Mouse (Mus musculus): ENCODE results near the gene Zfp3. TPM values are rescaled to one million over a fixed set of nuclear protein-coding genes. Genes with fewer than 3 reads are reported as not detected.

Zfp3 gene
- total RNA-seq (2014; fragmentation: Nextera tagmentation) (12.8 TPM in 2 replicates), total RNA-seq (2017) (5.4 and 5.6 TPM in 2 replicates), polyA plus RNA-seq (2012) (2.6 and 2.8 TPM in 2 replicates)

- Histone ChIP-seq H3K27me3 (ENCODE audit: insufficient read depth, low read length) (peaks cover 6% of the 10 kb centered on the region; the same call in 1 of the 2 replicates), H3K9me3 (replicated peaks) (no peaks in the 10 kb centered on the region), H3K36me3 (replicated peaks) (peaks cover 23% of the 10 kb centered on the region), H3K4me1 (ENCODE audit: insufficient read depth, low read depth, low read length) (peaks cover 22% of the 10 kb centered on the region), H3K4me3 (ENCODE audit: low read depth, low read length) (peak within 1 kb of the TSS; percentile 81)
- ATAC-seq (ENCODE audit: extremely low read depth, insufficient number of reproducible peaks, low FRiP score, poor library complexity, severe bottlenecking) = peak; percentile 60
- TF ChIP-seq GATA1 (IDR thresholded peaks at IDR 0.05; ENCODE audit: borderline replicate concordance, low read length) = no peak
- no peak for TF ChIP-seq POLR2AphosphoS5 (IDR thresholded peaks at IDR 0.05; ENCODE audit: insufficient replicate concordance, low read depth, low read length)
- no peak for TF ChIP-seq TAL1 (conservative IDR thresholded peaks at IDR 0.05; ENCODE audit: low read depth, low read length)
- no peak for TF ChIP-seq GATA2 (IDR thresholded peaks at IDR 0.05; ENCODE audit: borderline replicate concordance, low read depth, low read length)
- TF ChIP-seq CTCF (IDR thresholded peaks at IDR 0.05; ENCODE audit: low read depth, low read length) = no peak
- peak; percentile 80 for DNase-seq (ENCODE audit: low spot score)
Measured at GRCm38 (mm10) chr11:70763936-70764808, at the start of gene Zfp3. TSS of gene Zfp3 (plus strand) at chr11:70764209.

GRCm38 (mm10) chr11:70715832-70716231 is 48.2 kb upstream of the Zfp3 start:
- H3K9me3 ChIP-seq (replicated peaks) = no peaks in the 10 kb centered on the region
- TF ChIP-seq GATA1 (IDR thresholded peaks at IDR 0.05; ENCODE audit: borderline replicate concordance, low read length) (no peak), GATA2 (IDR thresholded peaks at IDR 0.05; ENCODE audit: borderline replicate concordance, low read depth, low read length) (no peak), TAL1 (conservative IDR thresholded peaks at IDR 0.05; ENCODE audit: low read depth, low read length) (no peak), CTCF (IDR thresholded peaks at IDR 0.05; ENCODE audit: low read depth, low read length) (no peak), POLR2AphosphoS5 (IDR thresholded peaks at IDR 0.05; ENCODE audit: insufficient replicate concordance, low read depth, low read length) (no peak)
- peaks cover 11% of the 10 kb centered on the region for H3K4me1 ChIP-seq (ENCODE audit: insufficient read depth, low read depth, low read length)
- no peaks in the 10 kb centered on the region for H3K27me3 ChIP-seq (ENCODE audit: insufficient read depth, low read length)
- DNase-seq (ENCODE audit: low spot score) (no peak), ATAC-seq (ENCODE audit: extremely low read depth, insufficient number of reproducible peaks, low FRiP score, poor library complexity, severe bottlenecking) (no peak)
- no peak overlapping the region for H3K4me3 ChIP-seq (ENCODE audit: low read depth, low read length)
- peaks cover 77% of the 10 kb centered on the region for H3K36me3 ChIP-seq (replicated peaks)

DNA sequence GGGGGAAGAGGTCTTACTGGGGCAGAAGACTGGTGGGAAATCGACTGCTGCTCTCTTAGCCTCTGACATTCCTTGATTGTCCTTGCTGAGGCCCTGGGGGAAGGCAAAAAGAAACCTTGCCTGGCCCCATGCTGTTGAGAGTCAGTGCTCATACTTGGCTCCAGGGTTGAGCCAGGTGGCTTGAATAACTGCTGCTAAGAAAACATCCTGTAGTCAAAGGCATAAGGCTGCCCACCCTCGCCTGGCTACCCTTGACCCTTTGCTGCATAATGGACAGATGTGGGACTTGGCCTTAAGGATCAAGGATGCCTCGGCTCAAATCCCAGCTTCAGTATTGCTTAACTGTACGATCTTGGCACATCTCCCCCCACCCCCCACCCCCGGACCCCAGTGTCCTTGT is 45.5 kb upstream of the Zfp3 start:
- peaks cover 80% of the 10 kb centered on the region for H3K36me3 ChIP-seq (replicated peaks)
- DNase-seq (ENCODE audit: low spot score) = no peak
- H3K4me3 ChIP-seq (ENCODE audit: low read depth, low read length) = no peak overlapping the region
- ATAC-seq (ENCODE audit: extremely low read depth, insufficient number of reproducible peaks, low FRiP score, poor library complexity, severe bottlenecking) = no peak
- TF ChIP-seq CTCF (IDR thresholded peaks at IDR 0.05; ENCODE audit: low read depth, low read length) (no peak), GATA1 (IDR thresholded peaks at IDR 0.05; ENCODE audit: borderline replicate concordance, low read length) (no peak), GATA2 (IDR thresholded peaks at IDR 0.05; ENCODE audit: borderline replicate concordance, low read depth, low read length) (no peak)
- peaks cover 11% of the 10 kb centered on the region for H3K4me1 ChIP-seq (ENCODE audit: insufficient read depth, low read depth, low read length)
- H3K27me3 ChIP-seq (ENCODE audit: insufficient read depth, low read length) = no peaks in the 10 kb centered on the region
- H3K9me3 ChIP-seq (replicated peaks) = no peaks in the 10 kb centered on the region

GRCm38 (mm10) chr11:70720567-70720966 is 43.4 kb upstream of the Zfp3 start:
- no peak overlapping the region for H3K4me3 ChIP-seq (ENCODE audit: low read depth, low read length)
- no peaks in the 10 kb centered on the region for H3K9me3 ChIP-seq (replicated peaks)
- peak; percentile 24 for DNase-seq (ENCODE audit: low spot score)
- no peaks in the 10 kb centered on the region for H3K27me3 ChIP-seq (ENCODE audit: insufficient read depth, low read length)
- H3K36me3 ChIP-seq (replicated peaks) = peaks cover 90% of the 10 kb centered on the region
- peak; percentile 63 for ATAC-seq (ENCODE audit: extremely low read depth, insufficient number of reproducible peaks, low FRiP score, poor library complexity, severe bottlenecking)
- TF ChIP-seq CTCF (IDR thresholded peaks at IDR 0.05; ENCODE audit: low read depth, low read length) (no peak), TAL1 (conservative IDR thresholded peaks at IDR 0.05; ENCODE audit: low read depth, low read length) (no peak), GATA1 (IDR thresholded peaks at IDR 0.05; ENCODE audit: borderline replicate concordance, low read length) (no peak), POLR2AphosphoS5 (IDR thresholded peaks at IDR 0.05; ENCODE audit: insufficient replicate concordance, low read depth, low read length) (no peak)
- peaks cover 11% of the 10 kb centered on the region for H3K4me1 ChIP-seq (ENCODE audit: insufficient read depth, low read depth, low read length)

DNA sequence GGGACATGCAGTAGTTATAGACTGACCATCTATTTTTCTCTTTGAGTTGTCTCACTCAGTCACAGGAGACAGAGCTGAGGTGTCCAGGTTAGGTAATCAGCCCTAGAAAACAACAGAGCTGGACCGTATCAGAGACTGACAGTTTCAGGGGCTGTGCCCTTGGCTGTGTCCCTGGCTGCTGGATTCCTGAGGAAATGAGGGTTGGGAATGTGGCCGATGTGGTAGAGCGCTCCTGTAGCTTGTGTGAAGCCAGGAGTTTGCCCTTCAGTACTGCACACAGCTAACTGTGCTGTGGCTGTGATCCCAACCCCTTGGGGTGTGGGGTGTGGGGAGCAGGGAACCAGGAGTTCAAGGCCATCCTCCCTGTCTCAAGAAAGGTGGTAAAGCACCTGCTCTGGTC is 42.9 kb upstream of the Zfp3 start:
- Histone ChIP-seq H3K9me3 (replicated peaks) (no peaks in the 10 kb centered on the region), H3K36me3 (replicated peaks) (peaks cover 90% of the 10 kb centered on the region), H3K4me1 (ENCODE audit: insufficient read depth, low read depth, low read length) (peaks cover 11% of the 10 kb centered on the region), H3K4me3 (ENCODE audit: low read depth, low read length) (no peak overlapping the region), H3K27me3 (ENCODE audit: insufficient read depth, low read length) (no peaks in the 10 kb centered on the region)
- TF ChIP-seq GATA1 (IDR thresholded peaks at IDR 0.05; ENCODE audit: borderline replicate concordance, low read length) (no peak), POLR2AphosphoS5 (IDR thresholded peaks at IDR 0.05; ENCODE audit: insufficient replicate concordance, low read depth, low read length) (no peak), CTCF (IDR thresholded peaks at IDR 0.05; ENCODE audit: low read depth, low read length) (no peak), TAL1 (conservative IDR thresholded peaks at IDR 0.05; ENCODE audit: low read depth, low read length) (no peak), GATA2 (IDR thresholded peaks at IDR 0.05; ENCODE audit: borderline replicate concordance, low read depth, low read length) (no peak)
- ATAC-seq (ENCODE audit: extremely low read depth, insufficient number of reproducible peaks, low FRiP score, poor library complexity, severe bottlenecking) (no peak), DNase-seq (ENCODE audit: low spot score) (no peak)

GRCm38 (mm10) chr11:70724706-70725105 is 39.3 kb upstream of the Zfp3 start:
- H3K36me3 ChIP-seq (replicated peaks) = peaks cover 86% of the 10 kb centered on the region
- H3K4me3 ChIP-seq (ENCODE audit: low read depth, low read length) = no peak overlapping the region
- no peaks in the 10 kb centered on the region; the same call in 1 of the 2 replicates for H3K27me3 ChIP-seq (ENCODE audit: insufficient read depth, low read length)
- no peak for DNase-seq (ENCODE audit: low spot score)
- ATAC-seq (ENCODE audit: extremely low read depth, insufficient number of reproducible peaks, low FRiP score, poor library complexity, severe bottlenecking) = no peak
- no peaks in the 10 kb centered on the region for H3K9me3 ChIP-seq (replicated peaks)
- TF ChIP-seq GATA2 (IDR thresholded peaks at IDR 0.05; ENCODE audit: borderline replicate concordance, low read depth, low read length) (no peak), POLR2AphosphoS5 (IDR thresholded peaks at IDR 0.05; ENCODE audit: insufficient replicate concordance, low read depth, low read length) (no peak), TAL1 (conservative IDR thresholded peaks at IDR 0.05; ENCODE audit: low read depth, low read length) (no peak), CTCF (IDR thresholded peaks at IDR 0.05; ENCODE audit: low read depth, low read length) (no peak), GATA1 (IDR thresholded peaks at IDR 0.05; ENCODE audit: borderline replicate concordance, low read length) (no peak)
- peaks cover 11% of the 10 kb centered on the region for H3K4me1 ChIP-seq (ENCODE audit: insufficient read depth, low read depth, low read length)
